Mouse (Mus musculus) thymus, postnatal 25 days (tissue): ENCODE results near the gene Vps37d.
"Not testable (repeated sequence)": the region's sequence is repeated elsewhere in the genome, so short reads cannot be mapped to it uniquely, and the experiment has no call there.

ENCODE experiments used
- DNase-seq: peaks from one replicate; pipeline ENCODE4 v3.0.0; 2022

Gene Vps37d

DNA sequence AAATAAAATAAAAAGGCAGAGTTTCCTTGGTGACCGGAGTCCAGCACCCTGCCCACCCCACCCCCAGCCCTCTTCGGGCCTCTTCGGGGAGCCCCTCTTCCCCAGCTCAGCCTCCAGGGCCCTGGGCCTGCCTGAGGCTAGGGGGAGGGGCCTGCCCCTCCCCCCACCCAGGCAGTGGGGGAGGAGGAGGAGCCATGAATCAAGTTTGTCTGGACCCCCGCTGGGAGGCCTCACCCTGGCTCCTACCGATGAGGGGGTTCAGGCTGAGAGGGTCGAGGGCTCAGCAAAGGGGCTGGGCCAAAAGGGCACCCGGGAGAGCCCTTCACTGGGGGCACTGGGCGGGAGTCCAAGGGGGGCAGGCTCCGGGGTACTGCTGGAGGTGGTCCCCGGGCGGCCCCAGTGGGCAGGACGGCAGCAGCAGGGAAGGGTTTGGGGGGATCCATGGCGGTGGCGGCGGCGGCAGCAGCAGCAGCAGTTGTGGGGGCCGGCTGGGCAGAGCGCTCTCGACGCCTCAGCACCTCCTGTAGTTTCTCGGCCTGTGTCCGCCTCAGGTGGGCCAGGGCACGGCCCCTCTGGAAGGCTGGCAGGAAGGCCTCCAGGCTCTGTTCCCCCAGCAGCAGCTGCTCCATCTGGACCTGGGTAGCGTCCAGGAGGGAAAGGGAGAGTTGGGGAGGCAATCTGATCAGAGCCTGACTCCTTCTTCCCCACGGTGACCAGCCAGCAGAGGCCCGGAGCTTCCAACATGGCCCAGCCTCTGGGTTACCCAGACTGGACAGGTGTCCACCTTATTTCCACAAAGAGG lies 4.5 kb downstream of the Vps37d start:
- DNase-seq: no peak

DNA sequence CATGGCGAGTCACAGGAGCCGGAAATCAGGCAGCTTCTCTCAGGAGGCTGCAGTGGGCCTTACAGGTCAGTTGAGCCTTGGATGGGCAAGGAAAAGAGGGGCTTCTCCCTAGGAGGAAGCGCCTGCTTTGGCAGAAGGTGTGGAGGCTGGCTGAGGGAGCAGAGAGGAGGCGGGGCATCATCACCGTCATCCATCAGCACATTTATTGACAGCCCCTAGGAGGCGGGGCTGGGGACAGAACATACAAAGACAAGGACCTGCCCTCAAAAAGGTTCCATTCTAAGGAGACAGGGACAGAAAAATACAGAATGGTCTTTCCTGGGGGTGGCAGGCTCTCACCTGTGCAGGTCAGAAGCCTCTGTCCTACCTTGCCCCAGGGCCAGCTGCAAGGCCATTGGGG lies 5.3 kb downstream of the Vps37d start:
- DNase-seq: no peak

DNA sequence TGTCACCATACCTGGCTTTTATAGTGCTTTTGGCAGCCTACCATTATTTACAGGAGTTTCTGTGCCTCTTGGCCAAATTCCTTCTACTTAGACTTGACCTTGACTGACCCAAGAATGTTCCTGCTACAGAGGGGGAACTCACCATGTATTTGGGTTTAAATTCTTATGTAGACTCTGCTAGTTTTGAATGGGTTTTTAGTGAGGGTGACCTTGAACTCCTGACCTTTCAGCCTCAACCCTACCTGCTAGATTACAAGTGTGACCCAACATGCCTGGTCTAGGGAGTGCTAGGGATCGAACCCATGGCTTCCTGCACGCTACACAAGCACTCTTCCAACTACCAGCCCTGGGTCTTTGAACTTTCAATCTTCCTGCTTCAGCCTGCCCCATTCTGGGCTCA lies 6.0 kb downstream of the Vps37d start:
- no peak for DNase-seq

DNA sequence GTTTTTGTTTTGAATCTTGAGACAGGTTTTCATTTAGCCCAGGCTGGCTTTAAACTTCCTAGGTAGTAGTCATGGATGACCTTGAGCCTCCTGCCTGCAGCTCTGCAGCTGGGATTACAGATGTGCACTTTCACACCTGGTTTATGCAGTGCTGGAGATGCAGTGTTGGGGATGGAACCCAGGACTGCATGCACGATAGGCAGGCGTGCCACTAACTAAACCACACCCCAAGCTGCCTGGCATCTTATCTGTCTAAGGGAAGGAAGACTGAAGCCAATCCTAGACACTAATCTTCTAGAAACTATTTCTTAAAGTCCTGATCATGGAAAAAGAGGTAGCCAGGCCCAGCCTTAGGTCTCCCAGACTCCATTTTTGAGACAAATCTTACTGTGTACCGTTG lies 7.6 kb downstream of the Vps37d start:
- no peak for DNase-seq

DNA sequence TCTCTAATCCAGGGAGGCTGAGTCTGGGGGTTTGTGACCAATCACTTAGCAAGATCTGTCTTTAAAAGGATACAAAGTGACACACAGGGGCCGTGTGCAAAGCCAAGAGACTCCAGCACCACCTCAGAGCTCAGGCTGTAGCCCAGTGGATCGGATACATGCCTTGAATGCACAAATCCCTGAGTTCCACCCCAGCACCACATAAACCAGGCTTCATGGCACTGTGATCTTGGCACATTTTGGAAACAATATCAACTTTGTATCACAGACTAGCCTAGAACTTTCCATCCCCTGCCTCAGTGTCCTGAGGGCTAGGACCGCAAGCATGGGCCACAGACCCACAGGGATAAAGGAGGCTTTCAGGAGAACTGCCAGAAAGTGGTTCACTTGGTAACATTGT lies 12.1 kb downstream of the Vps37d start:
- DNase-seq: no peak

DNA sequence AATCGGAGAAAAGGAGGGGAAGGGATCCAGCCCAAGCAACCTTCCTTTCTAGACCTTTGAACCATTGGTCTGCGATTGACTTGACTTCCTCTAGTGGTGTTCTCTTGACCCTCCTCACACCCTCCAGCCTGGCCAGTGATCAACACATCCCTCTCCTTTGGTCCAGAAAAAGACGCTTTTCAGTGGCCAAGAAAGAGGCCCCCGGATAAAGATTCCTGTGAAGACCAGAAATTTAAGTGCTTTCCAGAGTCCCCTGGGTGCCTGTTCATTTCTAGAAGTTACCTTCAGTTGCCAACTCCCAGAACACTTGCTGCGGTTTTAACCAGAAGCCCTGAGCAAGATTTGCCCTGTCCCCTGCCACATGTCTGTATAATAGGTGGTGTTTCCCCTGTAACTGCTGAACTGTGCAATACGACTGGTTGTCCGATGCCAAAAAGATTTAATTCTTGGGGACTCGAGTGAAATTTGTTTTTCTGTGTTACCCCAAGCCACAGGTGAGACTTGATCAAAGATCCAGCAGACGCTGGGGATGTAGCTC lies 13.1 kb downstream of the Vps37d start, which contains the start of gene Bud23:
Gene Bud23, minus strand, starts transcription at position 51 of the 538 bp plus-strand sequence.
- DNase-seq: not testable (repeated sequence)

DNA sequence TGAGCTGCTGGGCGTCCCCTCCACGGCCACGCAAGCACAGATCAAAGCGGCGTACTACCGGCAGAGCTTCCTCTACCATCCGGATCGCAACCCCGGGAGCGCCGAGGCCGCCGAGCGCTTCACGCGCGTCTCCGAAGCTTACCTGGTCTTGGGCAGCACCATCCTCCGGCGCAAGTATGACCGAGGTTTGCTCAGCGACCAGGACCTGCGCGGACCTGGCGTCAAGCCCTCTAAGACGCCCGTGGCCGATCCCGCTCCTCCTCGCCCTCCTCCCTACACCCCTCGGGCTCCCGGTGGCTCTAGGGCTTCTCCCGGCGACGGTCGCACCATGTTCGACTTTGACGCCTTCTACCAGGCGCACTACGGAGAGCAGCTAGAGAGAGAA lies 13.7 kb downstream of the Vps37d start:
- no peak for DNase-seq

DNA sequence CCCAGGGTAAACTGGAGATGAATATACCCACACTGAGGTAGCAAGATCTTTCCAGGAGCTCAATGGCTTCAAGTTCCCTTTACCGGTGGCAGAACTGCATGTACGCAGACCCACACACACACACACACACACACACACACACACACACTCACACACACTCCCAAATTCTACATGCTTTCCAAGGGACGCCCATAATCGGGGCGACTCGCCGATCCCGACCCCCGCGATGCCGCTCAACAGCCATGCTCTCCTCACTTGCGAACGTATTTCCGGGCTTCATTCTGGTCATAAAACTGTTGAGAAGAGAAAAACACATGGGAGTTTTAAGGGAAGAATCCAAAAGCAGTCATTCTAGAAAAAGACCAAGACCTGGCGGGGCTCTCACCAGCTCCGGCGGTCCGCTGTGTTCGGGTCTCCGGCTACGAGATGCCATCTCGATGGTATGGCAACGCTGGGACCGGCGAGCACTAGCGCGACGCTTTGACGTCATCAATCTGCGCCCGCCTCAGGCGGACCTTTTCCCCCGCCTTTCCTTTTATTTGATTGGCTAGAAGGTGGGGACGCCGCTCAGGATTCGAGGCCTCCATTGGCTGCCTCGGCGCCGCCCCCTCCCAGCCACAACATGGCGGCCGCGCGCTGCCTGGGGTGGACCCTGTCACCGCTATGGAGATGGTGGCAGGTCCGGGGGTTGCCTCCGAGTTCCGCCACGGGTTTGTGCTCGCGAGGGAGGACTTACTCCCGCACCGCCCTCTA lies 14.3 kb downstream of the Vps37d start, which contains the start of gene Dnajc30:
Gene Dnajc30, plus strand, starts transcription at position 574 of the 753 bp plus-strand sequence.
- DNase-seq: peak; percentile 96

DNA sequence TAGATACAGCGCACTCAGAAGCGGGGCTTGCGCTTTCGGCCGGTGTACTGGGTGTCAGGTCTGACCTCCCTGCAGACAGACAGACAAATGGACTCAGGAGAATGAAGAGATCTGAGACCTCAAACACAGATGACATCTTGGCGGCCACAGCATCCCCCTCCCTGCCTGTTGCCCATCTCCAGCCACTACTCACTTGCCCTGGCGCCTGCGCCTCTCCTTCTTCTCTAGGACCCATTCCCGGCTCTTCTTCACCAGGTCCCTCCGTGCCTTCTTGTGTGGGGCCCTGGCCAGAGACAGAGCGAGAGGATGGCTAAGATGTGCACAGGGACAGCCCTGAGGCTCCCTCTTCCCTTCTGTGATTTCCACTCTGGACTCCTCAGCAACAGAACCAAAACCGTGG lies 24.7 kb downstream of the Vps37d start:
- no peak for DNase-seq

DNA sequence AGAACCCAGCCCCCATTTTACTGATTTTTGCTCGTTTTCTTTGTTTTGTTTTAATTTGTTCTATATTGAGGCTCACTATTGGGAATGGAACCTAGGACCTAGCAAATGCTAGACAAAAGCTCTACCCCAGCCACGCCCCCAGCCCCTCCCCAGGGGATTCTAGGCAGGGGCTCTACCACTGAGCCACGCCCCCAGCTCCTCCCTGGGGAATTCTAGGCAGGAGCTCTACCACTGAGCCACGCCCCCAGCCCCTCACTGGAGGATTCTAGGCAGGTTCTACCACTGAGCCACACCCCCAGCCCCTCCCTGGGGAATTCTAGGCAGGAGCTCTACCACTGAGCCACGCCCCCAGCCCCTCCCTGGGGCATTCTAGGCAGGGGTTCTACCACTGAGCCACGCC lies 28.8 kb downstream of the Vps37d start:
- not testable (repeated sequence) for DNase-seq

DNA sequence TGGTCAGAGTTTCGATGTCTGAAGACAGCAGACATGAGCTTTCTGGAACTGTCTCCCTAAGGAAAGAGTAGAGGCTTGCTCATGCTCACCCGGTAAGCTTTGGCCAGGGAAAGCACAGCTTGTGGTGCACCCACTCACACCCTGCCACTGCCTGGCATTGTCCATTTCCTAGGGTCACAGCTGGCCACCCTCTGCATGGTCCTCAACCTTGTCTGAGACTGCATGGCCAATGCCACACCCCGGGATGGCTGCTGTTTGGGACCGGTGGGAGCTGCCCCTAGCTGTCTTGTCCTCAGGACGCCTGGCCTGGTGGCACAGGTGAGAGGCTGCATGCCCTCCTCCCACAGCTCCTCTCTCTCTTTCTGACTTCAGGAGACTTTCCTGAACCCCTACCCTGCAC lies 29.5 kb downstream of the Vps37d start:
- DNase-seq: no peak

DNA sequence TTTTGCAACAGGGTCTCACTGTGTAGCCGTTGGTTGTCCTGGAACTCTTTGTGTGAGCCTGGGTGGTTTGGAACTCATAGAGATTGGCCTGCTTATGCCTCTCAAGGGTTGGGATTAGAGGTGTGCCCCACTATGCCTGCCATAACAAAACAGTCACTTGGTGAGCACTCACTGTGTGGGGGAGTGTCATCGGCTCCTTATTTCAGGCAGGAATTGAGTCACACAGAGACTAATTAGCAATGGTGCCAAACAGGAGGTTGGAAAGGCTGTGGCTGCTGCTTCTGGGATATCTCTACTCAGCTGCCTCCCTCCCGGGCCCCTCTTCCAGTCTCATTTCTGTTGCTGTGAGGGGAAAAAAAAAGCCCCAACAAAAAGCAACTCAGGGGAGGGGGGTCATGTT lies 33.5 kb downstream of the Vps37d start:
- no peak for DNase-seq

DNA sequence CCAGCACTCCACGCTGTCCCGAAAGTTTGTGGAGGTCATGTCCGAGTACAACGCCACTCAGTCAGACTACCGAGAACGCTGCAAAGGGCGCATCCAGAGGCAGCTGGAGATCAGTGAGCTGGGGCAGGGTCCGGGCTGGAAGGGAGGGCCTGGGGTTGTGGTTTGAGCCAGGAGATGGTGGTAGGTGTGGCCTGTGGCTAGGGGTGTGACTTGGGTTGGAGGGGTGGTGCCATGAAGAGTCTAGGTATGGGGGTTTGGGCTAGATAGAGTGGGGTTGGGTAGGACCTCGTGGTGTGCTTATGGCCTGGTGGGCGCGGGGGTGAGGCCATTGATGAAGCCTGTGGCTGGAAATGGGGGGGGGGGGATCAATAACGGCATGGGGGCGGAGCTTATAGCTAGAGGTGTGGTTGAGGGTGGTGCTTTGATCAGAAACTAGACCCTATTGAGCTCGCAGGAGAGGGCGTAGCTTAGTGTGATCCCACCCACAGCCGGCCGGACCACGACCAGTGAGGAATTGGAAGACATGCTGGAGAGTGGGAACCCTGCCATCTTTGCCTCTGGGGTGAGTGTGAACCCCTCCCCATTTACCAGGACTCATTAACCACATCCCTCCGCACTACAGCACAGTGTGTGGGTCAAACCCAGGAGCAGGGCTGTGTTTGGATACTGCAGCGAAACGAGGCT lies 35.8 kb downstream of the Vps37d start:
- no peak for DNase-seq

DNA sequence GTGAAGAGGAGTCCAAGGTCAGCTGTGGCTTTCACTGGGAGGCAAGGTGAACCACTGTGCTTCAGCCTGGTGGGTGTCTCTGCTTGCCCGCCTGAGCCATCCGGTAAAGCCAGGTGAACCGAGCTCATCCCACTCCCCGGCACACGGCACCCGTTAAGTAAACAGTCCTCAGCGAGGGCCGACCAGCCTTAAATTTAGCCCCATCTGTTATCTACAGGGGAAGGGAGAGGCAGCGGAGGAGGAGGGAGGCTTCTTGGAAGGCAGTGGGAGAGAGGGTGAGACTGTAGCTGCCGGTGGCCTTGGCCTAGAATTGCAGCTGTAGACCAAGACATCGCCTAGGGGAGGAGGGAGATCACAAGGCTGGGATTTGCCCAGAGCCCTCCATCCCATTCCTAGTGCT lies 37.3 kb downstream of the Vps37d start:
- DNase-seq: no peak

DNA sequence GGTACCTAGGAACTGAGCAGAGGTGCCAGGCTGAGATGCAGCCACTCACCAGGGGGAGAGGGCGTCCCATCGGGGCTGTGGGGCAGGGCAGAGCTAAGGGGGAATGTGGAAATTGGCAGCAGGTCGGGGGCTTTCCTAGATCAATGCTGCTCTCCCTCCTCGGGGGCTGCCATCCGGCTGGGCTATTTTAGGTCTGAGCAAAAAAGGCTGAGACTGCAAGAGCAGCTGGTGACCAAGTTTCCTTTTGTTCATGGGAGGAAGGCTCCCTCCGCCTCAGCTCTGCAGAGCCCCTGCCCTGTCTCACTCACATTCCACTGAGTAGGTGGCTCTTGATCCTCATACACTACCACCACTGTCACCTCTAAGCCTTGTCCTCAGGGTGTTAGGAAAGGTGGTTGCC lies 38.0 kb downstream of the Vps37d start:
- DNase-seq: no peak

DNA sequence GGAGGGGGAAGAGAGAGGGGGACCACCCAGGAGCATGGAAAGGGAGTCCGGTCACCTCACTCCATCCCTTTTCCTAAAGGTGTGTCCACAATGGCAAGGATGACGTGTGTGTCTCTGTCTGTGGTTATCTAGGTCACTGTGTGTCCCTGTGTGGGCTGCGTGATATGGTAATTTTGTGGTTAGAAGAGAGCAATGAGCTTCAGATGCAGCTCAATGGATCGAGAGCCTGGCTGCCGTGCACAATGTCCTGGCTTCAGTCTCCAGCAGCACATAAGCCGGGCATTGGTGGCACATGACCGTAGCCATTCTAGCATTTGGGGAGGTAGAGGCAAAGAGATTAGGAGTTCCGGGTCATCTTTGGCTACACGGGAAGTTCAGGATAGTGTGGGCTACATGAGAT lies 38.5 kb downstream of the Vps37d start:
- no peak for DNase-seq

DNA sequence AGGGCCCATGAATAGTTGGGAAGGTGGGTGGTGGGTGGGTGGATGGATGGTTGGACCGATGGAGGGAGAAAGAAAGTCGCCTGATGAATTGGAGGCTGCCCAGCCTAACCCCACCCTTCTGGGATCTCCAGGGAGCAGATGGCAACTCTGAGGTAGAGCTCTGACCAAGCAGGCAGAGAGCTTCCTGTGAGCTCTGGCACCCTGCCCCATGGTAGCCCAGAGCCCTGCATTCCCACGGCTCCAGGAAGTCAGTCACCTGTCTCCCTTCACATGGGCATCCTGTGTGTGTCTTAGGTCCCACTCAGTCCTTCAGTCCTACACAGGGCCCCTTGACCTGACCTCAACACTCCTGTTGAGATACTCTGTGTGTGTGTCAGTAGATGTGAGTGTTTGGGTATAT lies 40.1 kb downstream of the Vps37d start:
- DNase-seq: no peak

DNA sequence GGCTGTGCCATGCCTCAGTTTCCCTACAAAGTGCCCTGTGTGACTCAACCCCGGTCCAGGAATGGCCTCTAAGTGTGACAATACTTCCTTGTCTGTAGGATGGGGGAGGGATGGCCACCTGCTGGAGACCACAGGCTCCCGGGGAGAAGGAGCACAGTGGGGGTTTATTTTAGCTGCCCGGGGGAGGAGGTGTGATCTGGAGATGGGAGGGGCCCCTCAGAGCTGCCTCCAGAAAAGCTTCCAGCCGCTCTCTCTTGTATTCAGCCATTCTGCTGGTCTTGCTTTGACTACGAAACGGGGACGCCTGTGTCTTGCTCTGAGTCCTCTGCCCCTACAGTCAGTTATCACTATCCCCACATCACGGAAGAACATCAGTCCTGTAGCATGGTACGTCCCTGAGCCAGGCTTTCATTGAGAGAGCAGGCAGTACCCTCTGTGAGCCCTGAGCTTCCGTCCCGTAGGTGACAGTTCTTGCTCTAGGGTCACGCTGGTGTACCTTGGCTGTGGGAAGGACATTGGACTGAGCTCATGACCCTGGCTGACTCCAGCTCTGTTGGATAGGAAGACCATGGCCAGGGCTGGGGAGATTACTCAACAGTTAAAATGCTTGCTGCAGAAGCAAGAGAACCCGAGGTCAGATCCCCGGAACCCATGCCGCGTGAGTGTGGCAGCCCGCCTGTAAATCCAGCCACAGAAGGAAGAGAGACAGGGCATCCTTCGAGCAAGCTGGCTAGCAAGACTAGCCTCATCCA lies 42.3 kb downstream of the Vps37d start:
- no peak for DNase-seq

DNA sequence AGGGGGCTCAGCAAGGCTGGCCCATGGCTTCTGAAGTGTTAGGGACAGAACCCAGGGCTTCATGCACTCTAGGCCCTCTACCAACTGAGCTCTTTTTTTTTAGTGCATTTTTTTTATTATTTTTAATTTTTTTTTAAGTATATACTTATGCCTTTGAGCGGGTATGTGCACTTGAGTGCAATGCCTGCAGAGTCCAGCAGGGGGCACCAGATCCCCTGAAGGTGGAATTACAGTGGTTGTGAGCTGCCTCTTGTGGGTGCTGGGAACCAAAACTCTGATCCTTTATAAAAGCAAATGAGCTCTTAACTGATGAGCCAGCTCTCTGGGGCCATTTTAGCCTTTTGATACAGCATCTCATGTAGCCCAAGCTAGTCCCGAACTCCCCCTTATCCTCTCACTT lies 43.5 kb downstream of the Vps37d start:
- no peak for DNase-seq

DNA sequence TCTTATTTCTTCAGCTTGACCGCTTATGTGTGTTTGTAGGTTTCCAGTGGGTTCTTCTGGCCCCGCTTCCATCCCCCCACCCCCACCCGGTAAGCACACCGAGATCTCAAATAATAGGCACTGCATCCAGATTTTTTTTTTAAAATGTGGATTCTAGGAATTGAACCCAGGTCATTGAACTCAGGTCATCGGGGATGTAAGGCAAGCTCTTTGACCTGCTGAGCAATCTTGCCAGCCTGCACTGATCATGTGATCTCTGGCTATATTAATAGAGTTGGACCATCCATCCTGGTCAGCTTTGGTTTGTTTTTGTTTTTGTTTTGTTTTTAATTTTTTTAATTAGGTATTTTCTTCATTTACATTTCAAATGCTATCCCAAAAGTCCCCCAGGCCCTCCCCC lies 45.5 kb downstream of the Vps37d start:
- no peak for DNase-seq

DNA sequence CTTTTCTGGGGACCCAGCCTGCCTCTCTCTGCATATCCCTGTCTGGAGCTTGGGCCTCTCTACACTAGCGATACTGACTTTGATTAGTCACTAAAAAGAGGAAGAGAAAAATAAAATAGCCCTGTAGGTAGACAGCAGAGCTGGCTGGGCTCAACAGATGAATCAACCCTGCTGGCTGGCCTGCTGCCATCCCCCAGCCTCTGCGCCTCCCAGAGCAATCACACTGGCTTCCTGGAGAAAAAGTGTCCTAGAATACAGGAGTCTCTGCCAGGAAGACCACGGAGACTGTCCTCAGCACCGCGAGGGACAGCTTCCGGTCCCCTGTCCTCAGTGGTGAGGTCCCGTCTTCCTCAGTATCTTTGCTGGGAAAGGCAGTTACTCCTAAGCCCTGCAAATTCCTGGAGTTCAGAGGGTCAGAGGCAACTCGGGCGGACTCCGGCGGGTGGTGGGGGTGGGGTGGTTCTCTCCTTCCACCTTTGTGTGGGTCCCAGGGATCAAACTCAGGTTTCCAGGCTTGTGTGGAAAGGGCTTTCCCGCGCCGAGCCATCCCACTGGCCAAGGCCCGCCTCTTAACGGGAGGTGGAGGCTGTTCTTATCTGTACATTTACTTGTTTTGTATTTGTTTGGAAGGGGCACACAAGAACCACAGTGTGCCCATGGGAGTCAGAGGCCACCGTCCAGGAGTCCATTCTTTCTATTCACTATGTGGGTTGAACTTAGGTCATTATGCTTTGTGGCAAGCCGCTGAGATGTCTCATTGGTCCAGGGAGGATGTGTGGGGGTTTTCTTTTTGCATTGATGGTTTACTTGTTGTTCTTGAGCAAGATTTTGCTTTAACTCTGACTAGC lies 48.8 kb downstream of the Vps37d start:
- DNase-seq: no peak

DNA sequence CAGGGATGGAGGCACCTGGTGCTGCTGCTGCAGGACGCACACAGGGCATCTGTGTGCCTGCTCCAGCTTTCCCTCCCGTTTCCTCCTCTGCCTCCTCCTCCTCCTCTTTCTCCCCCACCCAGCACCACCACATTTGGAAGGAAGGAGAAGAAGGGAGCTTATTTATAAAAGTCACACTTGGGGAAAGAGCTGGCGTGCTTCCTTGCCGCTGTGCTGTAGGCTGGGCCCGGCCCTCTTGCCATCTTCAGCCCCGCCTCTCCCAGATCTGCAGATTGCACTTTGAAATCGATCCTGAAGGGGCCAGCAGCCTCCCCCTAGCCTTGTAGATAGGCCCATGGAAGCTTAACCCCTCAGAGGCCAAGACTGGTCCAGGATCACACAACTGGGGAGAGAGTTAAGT lies 52.2 kb downstream of the Vps37d start:
- DNase-seq: no peak
